Mouse (Mus musculus) embryonic fibroblast, embryonic 13.5 days (primary cell): ENCODE measurements around the gene Gnas. TPM values are rescaled to one million over a fixed set of nuclear protein-coding genes. Genes with fewer than 3 reads are reported as not detected.
"Not testable (repeated sequence)": the region's sequence is repeated elsewhere in the genome, so short reads cannot be mapped to it uniquely, and the experiment has no call there.

ENCODE experiments used
- H3K27ac ChIP-seq: 2 replicates; pipeline ENCODE4 v1.5.1; 2012; ENCODE audit warnings: low read length, control low read depth, inconsistent platforms; ENCODE audit not compliant: insufficient read depth
- H3K4me1 ChIP-seq: 2 replicates; pipeline ENCODE4 v1.6.1; 2011; ENCODE audit warnings: low read length; ENCODE audit not compliant: control insufficient read depth, insufficient read depth
- H3K4me3 ChIP-seq: 2 replicates; pipeline ENCODE4 v1.5.1; 2011; ENCODE audit warnings: mild to moderate bottlenecking, control low read depth, low read length; ENCODE audit not compliant: insufficient read depth
- CTCF ChIP-seq: IDR thresholded peaks from 2 replicates; pipeline ENCODE4 v1.5.1; 2011; ENCODE audit warnings: mild to moderate bottlenecking, control low read depth, low read length, moderate library complexity, borderline replicate concordance; ENCODE audit not compliant: insufficient read depth
- POLR2A ChIP-seq: IDR thresholded peaks from 2 replicates; pipeline ENCODE4 v1.6.1; 2011; ENCODE audit warnings: low read depth, mild to moderate bottlenecking, control low read depth, low read length, moderate library complexity
- polyA plus RNA-seq: library from polyadenylated mRNA; stranded (reverse); fragments of >200 nt; gene quantifications from 2 replicates; pipeline ENCODE4 v1.2.4, GENCODE M21; 2011; ENCODE audit warnings: low read depth; ENCODE audit not compliant: missing spikeins, insufficient read length

Gnas gene
- polyA plus RNA-seq, 1 experiment: 1,076 TPM

GRCm38 (mm10) chr2:174344996-174345395 lies 60.9 kb downstream of the Gnas start:
- Histone ChIP-seq H3K4me3 (no peak overlapping the region), H3K4me1 (peaks cover 14% of the 10 kb centered on the region), H3K27ac (0 out of 2 replicates have a peak overlapping the region, but pooled peaks have one; percentile 19)
- TF ChIP-seq POLR2A (no peak), CTCF (no peak)

- H3K4me1 ChIP-seq: peaks cover 14% of the 10 kb centered on the region
- TF ChIP-seq CTCF (no peak), POLR2A (no peak)
- H3K27ac ChIP-seq: no peak within 1 kb of the TSS
- H3K4me3 ChIP-seq: no peak within 1 kb of the TSS
Observed at GRCm38 (mm10) chr2:174346612-174346998, 62.5 kb downstream of the Gnas start, which contains the start of gene Gm20721. Gene Gm20721, minus strand, starts transcription at chr2:174346712.

GRCm38 (mm10) chr2:174346999-174347668 lies 63.0 kb downstream of the Gnas start:
- H3K4me1 ChIP-seq: peaks cover 14% of the 10 kb centered on the region
- H3K27ac ChIP-seq, H3K4me3 ChIP-seq: not testable (repeated sequence)

- no peak overlapping the region for H3K4me3 ChIP-seq
- no peaks in the 10 kb centered on the region for H3K4me1 ChIP-seq
- TF ChIP-seq POLR2A: no peak
- no peak for TF ChIP-seq CTCF
- H3K27ac ChIP-seq: no peak overlapping the region
Observed at GRCm38 (mm10) chr2:174358516-174358915, 74.4 kb downstream of the Gnas start.

GRCm38 (mm10) chr2:174359656-174360055 lies 75.5 kb downstream of the Gnas start:
- Histone ChIP-seq H3K4me3 (no peak overlapping the region), H3K27ac (no peak overlapping the region), H3K4me1 (no peaks in the 10 kb centered on the region)
- TF ChIP-seq CTCF (no peak), POLR2A (no peak)

GRCm38 (mm10) chr2:174366571-174366970 lies 82.5 kb downstream of the Gnas start:
- no peak for TF ChIP-seq CTCF
- TF ChIP-seq POLR2A: no peak
- Histone ChIP-seq H3K4me1 (no peaks in the 10 kb centered on the region), H3K4me3 (no peak overlapping the region), H3K27ac (no peak overlapping the region)

GRCm38 (mm10) chr2:174381021-174381420 lies 96.9 kb downstream of the Gnas start:
- TF ChIP-seq CTCF (no peak), POLR2A (no peak)
- H3K4me1 ChIP-seq: no peaks in the 10 kb centered on the region
- H3K4me3 ChIP-seq: no peak overlapping the region
- no peak overlapping the region for H3K27ac ChIP-seq

GRCm38 (mm10) chr2:174391936-174392335 lies 107.8 kb downstream of the Gnas start:
- Histone ChIP-seq H3K4me3 (no peak overlapping the region), H3K4me1 (no peaks in the 10 kb centered on the region), H3K27ac (no peak overlapping the region)
- TF ChIP-seq POLR2A: no peak
- no peak for TF ChIP-seq CTCF

- Histone ChIP-seq H3K27ac (no peak overlapping the region), H3K4me1 (no peaks in the 10 kb centered on the region; the same call in 1 of the 2 replicates), H3K4me3 (no peak overlapping the region)
- TF ChIP-seq CTCF (no peak), POLR2A (no peak)
Observed at GRCm38 (mm10) chr2:174392554-174392953, 108.4 kb downstream of the Gnas start.

- no peak for TF ChIP-seq CTCF
- TF ChIP-seq POLR2A: no peak
- Histone ChIP-seq H3K4me3 (no peak overlapping the region), H3K4me1 (no peaks in the 10 kb centered on the region; the same call in 1 of the 2 replicates), H3K27ac (no peak overlapping the region)
Observed at GRCm38 (mm10) chr2:174393383-174393782, 109.3 kb downstream of the Gnas start.

Other genes starting within 250 kb of the Gnas start
- gene Stx16, start 208.0 kb upstream of the Gnas start, polyA plus RNA-seq: 43.4 and 57.7 TPM in 2 replicates
- gene Npepl1, start 174.0 kb upstream of the Gnas start, polyA plus RNA-seq: 44.4 and 51.4 TPM in 2 replicates
- gene Gm20721, start 62.4 kb downstream of the Gnas start, polyA plus RNA-seq: 4.3 and 10.6 TPM in 2 replicates
- 31.3 and 33.2 TPM in 2 replicates for gene Nelfcd, start 131.5 kb downstream of the Gnas start, polyA plus RNA-seq
- gene Ctsz, start 154.7 kb downstream of the Gnas start, polyA plus RNA-seq: 143 and 186 TPM in 2 replicates
- not detected in 2 replicates for gene Tubb1, start 166.4 kb downstream of the Gnas start, polyA plus RNA-seq
- gene Atp5e, start 179.8 kb downstream of the Gnas start, polyA plus RNA-seq: 240 and 279 TPM in 2 replicates
- 75.1 and 87.6 TPM in 2 replicates for gene Prelid3b, start 188.8 kb downstream of the Gnas start, polyA plus RNA-seq